Mouse (Mus musculus): ENCODE results near the gene Capn2.
A peak's percentile ranks its signal among the peaks of the same experiment; 100 is the strongest.

Gene Capn2

DNA sequence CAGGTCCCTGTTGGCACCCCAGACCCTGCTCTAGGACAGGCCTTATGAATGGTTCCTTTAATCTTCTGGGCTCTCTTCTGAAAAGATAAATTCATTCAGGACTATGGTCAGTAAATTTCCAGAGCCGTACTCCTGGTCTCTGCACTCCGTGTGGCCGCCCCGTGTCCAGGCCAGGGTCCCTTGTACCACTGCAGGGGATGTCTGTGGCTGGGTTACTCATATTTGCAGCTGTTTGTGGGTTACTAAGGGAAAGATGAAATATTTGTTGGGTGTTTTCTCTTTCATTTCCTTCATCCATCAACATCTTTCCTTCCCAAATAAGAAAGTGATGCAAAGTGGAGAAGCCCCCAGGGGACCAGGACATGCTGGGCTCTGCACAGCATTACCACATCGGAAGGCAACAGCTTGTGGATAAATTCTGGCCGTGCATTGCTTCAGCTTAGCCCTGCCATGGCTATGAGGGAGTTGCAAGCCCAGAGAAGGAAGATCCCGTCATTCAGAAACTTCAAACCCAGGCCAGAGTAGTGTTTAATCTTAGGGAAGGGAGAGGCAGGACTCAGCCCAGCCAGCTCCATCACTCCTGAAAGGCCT is 15.5 kb downstream of the Capn2 start:
- DNase-seq (ENCODE audit: low spot score): no peak

DNA sequence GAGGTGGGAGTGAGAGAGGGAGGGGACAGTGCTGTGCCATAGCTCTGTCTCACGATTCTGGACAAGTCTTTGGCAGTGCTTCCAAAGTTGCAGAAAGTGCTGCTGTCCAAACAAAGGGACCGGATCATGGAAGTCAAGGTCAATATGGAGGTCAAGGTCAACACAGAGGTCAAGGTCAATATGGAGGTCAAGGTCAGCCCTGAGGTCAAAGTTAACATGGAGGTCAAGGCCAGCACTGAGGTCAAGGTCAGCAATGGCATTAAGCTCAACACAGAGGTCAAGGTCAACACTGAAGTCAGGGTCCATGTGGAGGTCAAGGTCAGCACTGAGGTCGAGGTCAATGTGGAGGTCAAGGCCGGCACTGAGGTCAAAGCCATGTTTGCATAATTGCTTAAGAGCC is 16.6 kb downstream of the Capn2 start:
- no peak for DNase-seq (ENCODE audit: low spot score)

DNA sequence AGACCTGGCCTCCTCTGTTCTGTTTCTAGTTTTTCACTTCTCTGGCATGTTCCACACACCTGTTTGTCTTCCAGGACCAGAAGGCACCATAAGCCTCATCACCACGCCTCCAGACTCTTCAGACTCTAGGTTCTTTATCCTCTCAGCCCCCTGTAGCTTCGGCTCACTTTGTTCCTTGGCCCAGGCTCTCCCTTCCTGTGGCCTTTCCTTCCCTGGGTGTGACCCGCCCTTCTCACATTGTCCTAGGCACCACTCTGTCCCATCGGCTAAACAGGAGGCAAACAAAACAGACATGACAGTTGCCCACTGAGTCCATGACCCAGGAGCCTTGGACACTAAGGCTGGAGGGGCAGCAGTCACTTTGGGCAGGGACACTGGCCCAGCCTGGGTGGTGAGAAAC is 17.2 kb downstream of the Capn2 start:
- DNase-seq (ENCODE audit: low spot score): no peak

DNA sequence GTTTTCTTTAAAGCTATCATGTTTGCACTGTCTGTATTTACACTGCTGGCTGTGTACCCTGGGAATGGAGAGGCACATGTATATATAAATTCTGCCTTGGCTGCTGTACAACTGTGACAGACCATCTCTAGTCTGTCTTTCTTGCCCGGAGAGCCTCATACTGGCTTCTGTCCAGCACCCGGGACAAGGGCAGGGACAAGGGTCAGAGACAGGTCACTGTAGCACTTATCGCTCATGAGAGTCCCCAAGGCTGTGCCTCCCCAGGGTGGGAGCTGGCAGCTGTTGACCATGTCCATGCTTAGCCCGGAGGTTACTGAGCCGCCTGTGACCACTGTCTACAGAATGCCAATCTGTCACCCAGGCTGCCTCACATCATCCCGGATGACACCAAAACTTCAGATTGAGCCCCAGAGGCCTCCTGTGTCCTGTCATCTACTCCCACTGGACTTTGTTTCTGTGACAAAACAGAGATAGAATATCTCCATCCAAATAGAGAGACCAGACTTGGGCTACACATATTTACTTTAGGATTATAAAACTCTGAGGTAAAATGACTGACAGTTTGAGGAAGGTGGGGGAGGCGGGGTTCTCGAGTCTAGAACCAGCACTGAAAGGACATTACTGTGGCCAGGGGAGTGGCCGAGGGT is 17.8 kb downstream of the Capn2 start:
- no peak for DNase-seq (ENCODE audit: low spot score)

DNA sequence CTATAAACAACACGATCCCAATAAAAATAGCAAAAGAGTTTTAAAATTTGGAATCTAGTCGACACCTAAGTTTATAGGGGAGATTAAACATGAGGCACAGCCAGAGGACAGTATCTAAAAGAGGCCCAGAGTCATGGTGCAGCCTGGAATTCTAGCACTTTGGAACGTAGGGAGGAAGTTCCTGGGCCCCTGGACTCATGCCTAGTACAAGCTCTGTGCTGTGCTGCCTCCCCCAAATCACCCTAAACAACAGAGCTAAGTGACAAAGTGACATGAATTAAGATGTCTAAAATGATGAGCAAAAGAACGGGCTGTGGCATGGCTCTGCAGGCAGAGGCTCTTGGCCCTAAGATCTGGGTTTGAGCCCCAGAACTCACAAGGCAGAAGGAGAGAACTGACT is 19.7 kb downstream of the Capn2 start:
- no peak for DNase-seq (ENCODE audit: low spot score)

DNA sequence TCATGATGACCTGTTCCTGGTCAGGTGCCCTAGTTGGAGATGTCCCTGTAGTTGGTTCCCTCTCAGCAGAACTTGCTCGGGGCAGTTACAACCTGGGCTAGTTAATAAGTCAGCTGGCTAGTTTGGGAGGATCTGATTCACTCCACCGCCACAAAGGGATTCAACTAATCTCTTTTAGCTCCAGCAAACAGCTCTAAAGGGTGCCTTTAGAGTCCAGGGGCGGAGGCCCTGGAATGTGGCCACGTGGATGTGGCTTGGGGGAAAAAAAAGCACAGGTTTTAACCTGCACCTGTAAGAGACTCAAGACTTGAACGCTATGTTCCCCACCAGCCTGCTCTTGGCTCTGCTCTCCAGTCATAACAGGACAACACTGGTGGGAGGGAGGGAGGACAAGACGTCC is 20.7 kb downstream of the Capn2 start:
- no peak for DNase-seq (ENCODE audit: low spot score)

DNA sequence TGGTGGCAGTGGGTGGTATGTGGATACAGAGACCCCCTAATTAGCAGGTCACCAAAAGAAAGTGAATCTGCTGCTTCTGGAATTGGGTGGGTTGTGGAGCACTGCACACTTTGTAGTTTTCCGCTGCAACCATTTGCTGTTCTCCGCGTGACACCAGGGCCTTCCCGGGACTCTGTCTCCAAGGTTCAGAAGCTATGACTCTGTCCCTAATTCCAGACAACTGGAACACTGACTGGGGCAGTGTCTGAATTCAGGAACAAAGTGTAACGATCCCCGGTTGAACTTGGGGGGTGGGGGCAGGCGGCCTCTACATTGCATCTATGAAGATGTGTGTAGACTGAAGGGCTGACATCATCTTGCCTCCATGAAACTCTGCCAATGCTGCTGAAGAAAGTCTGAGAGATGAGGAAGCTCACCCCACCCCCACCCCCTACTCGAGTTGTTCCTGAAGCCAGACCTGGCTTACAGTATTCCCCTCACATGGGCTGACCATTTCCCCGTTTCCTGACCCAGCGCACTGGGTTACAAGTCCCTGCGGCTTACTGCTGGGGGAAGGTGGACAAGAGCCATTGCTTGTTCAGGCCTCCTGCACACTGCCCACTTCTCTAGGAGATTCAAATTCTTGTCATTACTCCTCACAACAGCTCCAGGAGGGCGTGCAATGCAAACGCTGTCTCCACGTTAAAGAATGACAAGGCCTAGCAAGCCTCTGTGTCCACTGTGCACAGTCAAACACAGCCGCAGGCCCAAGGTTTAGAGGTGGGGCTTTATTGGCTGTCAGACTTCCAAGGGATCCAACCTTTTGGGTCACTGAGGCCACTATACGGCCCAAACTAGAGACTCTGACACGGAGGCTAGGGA is 22.9 kb downstream of the Capn2 start:
- DNase-seq (ENCODE audit: low spot score): no peak

DNA sequence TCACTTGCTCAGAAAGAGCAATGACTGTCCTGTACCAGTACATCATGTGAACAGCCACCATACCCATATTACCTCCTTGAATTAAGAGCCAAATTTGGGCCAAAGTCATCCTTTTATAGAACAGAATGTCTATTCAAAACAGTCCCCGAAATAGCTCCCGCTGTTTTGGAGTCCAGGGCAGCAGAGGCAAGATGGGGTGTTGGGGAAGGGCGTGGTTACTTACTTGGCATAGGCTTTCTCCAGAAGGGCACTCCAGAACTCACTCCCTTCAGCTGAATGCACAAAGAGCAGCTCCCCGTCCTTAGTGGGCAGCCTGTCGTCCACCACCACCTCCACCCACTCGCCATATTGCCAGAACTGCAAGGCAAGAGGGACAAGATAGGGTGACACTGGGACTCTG is 25.6 kb downstream of the Capn2 start:
- no peak for DNase-seq (ENCODE audit: low spot score)

DNA sequence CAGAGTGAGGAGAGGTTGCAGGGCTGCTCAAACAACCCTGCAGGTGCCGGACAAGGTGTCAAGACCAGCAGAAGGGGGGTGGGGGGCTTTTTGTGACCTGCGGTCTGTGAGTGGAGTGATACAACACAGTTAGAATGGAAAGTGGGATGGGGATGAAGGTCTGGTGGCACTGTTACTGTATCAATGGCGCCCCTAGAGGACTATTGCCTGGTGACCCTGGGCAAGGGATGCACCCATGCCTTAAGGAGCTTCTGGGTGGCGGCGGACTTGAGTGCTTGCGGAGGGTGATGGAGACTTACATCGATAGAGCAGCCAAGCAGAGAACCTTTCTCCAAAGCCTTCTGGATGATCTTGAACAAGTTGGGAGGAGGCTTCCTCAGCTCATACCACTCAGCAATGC is 26.8 kb downstream of the Capn2 start:
- peak; percentile 36 for DNase-seq (ENCODE audit: low spot score)

DNA sequence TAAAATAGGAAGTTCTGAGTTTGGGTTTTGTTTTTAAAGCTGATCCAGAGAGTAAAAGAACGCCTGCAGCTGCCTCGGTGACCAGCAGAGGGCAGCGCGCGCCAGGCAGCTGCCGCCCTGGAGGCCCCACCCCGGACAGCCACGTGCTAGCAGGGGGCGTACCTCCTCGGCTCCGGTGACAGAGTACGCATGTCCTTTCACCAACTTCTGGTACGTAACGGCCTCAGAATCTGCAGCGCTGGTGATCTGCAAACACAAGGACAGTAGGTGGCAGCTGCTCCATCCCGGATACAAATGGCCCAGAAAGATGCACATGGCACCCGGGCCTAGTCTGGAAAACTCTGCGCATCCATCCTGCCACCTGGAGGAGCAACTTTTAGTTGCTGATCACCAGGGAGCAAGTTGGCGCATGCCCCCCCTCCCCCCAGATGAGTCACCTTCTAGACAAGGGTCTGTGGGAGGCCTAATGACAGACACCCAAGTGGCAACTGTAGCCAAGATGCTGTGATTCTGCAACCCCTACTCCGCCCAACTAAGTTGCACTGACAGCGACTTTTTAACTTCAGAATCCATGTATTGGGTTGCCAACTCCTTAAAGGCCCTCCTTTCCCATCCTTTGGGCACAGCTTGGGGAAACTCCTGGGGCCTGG is 27.5 kb downstream of the Capn2 start:
- DNase-seq (ENCODE audit: low spot score): peak; percentile 91

DNA sequence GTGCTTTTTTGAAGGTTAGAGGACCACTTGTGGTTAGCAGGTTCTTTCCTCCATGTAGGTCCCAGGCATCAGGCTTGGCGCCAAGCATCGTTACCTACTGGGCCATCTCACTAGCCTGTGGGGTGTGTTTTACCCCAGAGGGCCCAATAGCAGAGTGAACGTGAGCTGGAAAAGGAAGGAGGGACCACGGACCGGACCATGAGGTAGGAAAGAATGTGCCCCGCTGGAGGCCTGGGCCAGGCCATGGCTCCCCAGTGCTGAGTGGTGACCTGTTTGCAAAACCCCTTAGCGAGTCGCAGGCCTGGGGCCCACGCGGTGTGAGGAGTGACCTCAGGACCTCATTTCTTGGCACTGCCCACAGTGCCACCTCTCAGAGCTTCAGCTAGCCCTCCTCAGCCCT is 28.9 kb downstream of the Capn2 start:
- DNase-seq (ENCODE audit: low spot score): no peak

DNA sequence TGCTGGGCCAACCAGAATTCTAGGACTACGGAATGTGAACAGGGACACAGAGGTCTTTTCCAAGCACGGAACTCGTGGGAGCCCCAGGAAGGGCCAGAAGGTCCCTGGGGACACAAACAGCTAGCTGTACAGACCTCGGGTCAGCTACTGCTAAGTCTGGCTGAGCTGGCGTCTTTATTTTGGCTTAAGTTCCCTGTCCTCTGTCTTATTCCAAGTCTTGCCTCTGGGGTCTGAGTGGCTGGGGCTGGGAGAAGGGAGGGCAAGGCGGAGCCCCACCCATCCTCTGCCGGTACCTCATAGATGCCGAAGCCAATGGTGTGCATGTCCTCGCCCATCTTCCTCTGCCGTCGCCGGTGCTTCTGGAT is 33.5 kb downstream of the Capn2 start:
- DNase-seq (ENCODE audit: low spot score): no peak

DNA sequence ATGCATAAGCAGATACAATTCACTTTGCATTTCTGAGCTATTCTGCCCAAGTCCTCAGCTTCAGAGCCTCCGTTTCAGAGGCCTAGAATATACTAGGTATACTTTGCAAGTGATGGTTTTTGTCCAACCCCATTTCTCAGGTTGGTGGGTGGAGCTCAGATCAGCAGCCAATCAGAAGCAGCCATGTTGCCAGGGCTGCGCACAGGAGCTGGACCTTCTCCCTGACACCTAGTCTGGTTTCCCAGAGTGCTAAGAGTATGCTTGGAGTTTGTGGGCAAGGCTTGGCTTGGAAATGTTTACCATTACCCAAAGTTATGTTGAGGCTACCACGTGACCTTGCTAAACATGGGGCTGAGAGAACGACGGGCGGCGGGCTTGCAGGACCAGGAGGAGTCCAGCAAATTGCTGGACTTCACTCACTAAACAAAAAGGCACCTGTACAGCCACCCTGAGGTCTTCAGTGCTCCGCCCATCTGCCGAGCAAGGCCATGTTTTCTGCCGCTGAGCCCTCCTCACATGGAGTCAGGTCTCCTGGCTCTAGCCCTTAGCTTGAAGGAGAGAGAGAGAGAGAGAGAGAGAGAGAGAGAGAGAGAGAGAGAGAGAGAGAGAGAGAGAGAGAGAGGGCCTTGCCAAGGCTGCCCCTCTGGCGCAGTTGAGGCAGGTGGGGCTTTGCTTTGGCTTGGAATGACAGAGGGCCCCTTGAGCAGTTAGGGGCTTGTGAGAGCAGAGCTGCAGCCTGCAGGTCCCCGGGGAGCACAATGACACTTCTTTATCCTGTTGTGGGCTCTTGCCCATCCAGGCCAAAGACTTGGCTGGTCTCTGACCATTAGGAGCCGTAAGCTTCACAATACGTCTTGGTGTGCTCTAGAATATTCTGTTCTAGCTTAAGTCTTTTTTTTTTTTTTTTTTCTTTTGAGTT is 34.2 kb downstream of the Capn2 start:
- no peak for DNase-seq (ENCODE audit: low spot score)

DNA sequence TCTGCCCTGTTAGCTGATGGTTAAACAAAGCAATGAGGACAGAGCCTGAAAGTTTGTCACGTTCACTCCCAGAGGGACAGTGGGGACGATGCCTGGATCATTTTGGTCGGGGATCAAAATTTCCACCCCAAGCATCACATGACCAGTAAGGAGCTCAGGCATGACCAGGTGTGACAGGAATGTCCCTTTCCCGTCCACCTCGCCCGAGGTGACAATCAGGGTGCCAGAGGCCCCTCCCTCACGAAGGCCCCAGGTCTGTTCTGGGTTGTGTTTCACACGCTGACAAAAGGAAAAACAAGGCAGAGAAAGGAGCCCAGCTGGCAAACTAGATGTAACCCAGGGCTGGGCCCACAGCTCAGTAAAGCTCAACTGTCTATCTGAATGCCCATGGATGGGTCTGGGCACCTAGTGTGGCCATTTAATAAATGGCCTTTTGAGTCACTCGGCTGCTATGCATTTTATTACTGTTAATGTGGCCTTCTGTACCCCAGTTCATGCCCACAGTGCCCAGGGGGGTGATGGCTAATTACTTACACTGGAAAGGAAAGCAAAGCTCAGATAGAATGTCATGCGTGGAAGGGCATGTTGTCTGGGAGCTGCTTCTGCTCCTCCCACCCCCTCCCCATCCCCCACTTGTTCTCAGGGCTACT is 35.6 kb downstream of the Capn2 start:
- DNase-seq (ENCODE audit: low spot score): no peak

DNA sequence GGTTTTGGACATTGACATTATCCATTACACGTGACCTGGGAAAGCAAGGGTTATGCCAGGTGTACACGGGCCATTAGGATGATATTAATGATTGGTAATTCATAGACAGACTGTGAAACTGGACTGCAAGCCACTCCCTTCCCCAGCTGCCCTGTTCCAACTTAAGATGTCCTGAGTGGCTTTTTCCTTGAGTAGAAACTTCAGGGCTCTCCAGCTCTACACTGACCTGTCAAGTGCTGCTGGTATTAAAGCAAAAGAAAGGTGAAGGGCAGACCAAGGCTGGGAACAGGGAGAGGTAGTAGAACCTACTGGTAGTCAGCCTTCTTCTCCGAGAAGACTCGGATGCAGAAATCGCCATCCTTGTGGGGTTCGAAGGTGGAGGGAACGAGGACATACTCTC is 36.3 kb downstream of the Capn2 start:
- DNase-seq (ENCODE audit: low spot score): no peak

DNA sequence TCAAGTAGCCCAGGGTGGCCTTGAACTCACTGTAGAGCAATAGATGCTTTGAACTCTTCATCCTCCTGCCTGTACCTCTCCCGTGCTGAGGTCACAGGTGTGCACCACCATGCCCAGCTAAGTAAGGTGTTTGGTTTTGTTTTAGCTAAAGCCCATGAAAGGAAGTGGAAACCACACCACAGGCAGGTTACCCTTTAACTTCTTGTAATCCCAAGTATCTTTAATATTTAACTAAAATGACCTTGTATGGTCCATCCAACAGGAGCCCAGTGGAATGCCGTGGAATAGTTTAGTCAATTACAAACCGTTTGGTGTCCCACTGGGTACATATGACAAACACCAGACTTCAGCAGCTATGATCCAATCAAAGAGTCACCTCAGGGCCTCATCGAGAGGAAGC is 38.5 kb downstream of the Capn2 start:
- DNase-seq (ENCODE audit: low spot score): no peak

DNA sequence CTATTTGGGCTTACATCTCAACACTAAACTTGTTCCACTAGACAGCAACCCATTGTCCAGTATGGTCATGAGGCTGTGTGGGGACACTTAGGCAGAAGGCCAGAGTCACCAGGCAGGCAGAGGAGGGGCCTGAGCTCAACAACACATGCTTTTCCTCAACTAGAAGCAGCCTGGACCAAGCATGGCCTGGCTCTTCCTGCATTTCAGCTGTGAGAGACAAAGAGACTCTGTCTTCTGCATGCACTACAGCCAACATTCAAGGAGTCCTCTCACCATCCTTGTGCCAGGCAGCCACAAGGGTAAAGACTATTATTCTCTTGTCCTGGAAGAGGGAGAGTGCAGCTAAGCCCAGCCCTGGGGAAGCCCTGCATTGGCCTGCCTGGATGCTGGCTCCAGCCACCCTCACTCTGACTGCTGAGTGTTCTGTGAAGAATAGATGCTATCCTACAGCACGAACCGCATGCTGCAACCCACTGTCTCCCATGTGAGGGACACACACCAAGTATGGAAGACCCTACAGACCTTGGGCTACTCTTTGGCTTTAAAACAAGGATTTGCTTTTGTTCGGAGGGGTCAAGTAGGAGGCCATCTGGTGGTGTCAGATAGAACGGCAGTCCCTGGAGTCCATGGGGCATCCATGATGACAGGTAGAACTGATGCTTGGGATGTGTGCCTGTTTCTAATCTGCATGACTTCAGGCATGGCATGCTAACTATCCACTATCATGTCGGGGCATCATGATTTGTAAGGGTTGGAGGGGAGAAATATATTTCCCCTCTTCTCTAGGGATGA is 42.2 kb downstream of the Capn2 start:
- no peak for DNase-seq (ENCODE audit: low spot score)

DNA sequence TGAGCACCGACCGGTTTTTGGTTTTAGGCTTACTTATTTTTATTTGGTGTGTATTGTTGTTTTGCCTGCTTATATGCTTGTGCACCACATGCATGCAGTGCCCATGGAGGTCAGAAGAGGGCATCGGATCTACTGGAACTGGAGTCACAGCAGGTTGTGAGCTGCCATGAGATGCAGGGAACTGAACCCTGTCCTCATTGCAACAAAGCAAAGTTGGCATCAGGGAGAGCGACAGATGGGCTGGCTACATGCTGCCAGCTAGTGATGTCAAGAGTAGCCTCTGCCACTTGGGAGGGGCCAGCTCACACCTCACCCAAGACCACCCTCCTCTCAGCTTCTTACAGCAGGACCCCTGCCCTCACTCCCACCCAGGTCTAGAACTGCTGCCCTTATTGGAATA is 51.4 kb downstream of the Capn2 start:
- DNase-seq (ENCODE audit: low spot score): peak; percentile 7

DNA sequence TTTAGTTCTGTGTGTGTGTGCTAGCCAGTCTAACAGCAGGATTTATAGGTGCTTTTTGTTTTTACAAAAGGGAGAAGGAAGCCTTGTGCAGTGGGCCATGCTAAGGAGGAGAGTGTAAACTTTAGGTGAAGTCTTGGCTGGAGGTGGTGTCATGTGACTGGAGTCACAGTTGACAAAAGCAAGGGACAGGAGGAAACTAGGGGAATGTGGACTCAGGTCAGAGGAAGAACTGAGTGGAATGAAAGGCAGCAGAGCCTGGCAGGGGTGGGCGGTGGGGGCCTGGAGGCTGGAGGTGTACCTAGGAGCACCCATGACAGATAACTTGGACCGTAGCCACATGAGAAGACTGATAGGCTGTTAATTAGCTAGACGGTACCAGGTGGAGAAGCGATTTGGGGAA is 52.1 kb downstream of the Capn2 start:
- DNase-seq (ENCODE audit: low spot score): no peak

DNA sequence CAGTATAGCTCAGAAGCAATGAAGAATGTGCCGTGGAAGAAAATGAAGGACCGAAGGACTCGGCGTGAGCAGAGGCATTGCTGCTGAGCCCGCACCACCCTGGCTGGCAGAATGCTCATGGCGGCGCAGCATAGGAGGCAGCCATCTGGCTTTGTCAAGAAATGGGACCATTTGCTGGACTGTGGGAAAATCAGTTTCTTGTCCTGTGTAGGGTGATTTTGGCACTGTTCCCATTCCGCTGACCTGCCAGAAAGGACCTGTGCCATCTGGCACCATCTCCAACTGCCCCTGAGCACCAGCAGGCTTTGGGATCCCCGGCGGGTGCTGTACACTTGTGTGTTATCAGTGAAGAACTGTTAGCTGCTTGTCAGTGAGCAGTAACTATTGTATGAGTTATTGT is 55.6 kb downstream of the Capn2 start:
- no peak for DNase-seq (ENCODE audit: low spot score)

DNA sequence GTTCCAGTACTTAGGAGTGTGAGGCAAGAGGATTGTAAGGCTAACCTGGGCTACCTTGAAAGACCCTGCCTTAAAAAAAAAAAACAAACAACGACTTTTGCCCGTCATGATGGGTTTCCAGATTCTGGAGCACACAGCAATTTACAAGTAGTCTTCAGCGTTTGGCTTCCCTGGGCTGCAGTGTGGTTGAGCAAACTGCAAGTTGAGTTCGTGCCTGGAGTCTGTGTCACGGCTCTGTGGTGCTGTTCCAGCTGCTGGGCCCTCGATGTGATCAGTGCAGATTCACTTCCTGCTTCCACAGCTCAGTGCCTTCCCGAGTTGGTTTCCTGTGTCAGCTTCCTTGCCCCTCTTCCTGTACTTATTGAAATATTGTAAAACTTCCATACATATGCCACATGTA is 56.1 kb downstream of the Capn2 start:
- no peak for DNase-seq (ENCODE audit: low spot score)

Measured in retina, embryonic 14.5 days (tissue).